Mouse (Mus musculus) colon, adult 2 months (tissue): ENCODE data around the gene Kctd20. TPM values are rescaled to one million over a fixed set of nuclear protein-coding genes. Genes with fewer than 3 reads are reported as not detected.

ENCODE experiments used
- polyA plus RNA-seq: library from polyadenylated mRNA; depleted of rRNA; stranded (reverse); fragments of >200 nt; gene quantifications from 2 replicates; pipeline ENCODE4 v1.2.3, GENCODE M21; 2012; rRNA removed

Gene Kctd20
- 36.3 and 37.8 TPM in 2 replicates for polyA plus RNA-seq

DNA sequence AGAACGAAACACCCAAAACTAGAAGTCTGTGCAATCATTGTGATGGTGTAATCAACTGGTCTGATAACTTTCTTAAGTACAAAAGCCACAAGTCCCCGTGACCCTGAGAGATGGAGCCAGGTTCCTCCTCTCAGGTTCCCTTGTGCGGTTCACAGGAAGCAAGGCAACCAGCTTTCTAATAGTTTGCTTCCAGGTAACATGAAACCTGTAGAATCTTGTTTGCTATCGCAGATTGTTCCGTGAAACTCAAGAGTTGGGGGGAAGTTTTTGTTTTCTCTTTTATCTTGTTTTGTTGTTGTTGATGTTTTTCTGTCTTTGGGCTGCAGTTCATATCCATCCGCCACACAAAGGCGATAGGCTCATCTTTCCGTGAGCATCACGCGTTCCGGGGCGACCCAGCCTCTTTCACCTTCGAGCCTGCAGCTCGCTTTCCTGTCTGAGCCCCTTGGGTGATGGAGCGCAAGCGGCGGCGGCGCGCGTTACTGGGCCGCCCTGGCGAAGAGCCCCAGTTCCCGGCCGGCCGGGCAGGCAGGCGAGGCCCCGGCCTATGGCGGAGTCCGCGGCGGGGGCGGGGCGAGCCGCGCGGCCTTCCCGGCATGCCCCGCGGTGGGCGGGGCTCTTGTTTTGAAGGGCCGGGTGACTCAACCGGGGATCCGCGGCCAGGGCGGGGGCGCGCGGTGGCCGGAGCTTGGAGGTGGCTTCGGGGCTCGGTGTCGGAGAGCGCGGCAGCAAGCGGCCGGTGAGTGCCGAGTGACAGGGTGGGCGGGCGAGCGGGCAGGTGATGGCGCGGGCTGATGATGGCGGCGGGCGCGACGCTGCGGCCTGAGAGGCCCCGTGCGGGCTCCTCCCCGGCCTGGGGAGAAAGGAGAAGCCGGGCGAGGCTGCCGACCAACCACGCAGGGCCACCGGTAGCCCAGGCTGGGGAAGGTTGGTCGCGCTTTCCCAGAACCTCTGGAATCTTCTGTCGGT, at the start of gene Kctd20:
Gene Kctd20 (plus strand): TSS at position 120 of the 969 bp plus-strand sequence.

DNA sequence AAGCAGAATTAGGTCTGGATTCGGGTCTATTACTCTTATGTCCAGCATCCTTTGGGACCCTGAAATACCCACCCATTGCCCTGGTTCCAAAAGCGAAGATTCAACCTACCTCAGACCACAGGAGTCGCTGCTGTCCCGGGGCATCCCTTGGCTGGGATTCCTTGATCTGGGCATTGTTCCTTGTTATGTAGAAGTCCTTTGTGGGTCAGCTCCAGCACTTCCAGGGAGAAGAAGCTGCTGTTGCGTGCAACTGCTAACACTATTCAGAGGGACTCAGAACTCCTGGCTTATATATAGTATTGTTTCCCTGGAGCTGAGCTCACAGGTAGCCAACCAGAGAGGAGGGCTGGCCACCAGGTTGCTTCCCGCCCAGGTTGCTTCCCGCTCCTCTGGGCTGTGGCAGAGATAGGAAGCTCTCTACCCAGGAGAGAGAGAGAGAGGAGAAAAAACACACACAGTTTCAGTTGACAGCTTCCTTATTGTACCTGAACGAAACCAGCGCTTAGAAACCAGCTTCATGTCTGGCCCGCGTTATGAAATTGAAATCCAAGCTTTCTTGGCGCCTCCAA, 36.6 kb upstream of the Kctd20 start, which contains the start of gene 4930539E08Rik:
Gene 4930539E08Rik (minus strand): TSS at position 265 of the 569 bp plus-strand sequence.

DNA sequence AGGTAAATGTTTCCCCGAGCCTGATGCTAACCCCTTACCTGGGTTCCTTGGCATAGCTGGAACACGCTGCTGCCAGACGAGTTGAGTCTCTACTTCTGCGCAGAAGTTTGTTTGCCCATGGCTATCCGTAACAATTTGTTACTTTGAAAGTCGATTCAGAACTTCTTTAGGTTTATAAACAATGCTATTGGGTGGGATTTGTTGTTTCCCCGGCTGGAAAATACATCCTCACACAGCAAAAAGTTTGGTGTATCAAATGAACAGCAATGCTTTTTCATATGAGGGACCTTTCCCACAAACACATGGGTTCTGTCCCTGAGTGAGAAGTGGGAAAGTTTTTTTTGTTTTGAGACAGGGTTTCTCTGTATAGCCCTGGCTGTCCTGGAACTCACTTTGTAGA, 8.0 kb upstream of the Kctd20 start, which contains the start of gene Pxt1:
Gene Pxt1 (minus strand): TSS at position 101 of the 400 bp plus-strand sequence.

DNA sequence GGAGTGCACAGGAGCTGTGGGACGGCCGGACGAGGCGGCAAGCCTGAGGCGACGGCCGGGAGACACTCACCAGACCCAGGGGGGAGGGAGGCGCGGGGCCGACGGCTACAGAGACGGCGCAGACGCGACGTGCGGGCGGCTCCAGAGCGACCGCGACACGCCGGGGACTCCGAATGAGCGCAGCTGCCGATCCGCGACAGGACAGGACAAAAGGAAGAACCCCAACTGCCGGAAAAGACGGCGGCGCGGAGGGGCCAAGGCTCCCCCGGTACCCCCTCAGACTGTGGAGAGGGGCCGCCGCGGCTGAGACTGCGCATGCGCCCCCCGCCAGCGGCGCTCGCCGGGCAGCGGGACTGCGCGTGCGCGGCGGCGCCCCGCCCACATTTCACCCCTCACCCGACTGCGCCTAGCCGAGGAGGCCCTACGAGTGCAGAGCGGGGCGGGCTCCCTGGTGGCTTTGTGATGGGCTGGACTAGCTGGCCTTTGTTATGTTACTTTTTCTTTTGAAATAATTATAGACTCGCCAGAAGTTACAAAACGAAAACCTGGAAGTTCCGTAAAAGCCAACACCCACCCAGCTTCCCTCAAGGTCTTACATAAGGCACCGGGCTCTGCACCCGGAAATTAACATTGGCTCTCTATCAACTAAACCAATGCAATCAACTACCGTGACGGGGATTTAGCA, 56.0 kb downstream of the Kctd20 start, which contains the start of gene Stk38:
Gene Stk38 (minus strand): TSS at position 355 of the 685 bp plus-strand sequence.

Other genes with a start within 250 kb of the Kctd20 start
- gene AC170998.1, start 225.9 kb upstream of the Kctd20 start, polyA plus RNA-seq = 0.66 TPM in 1 of 2 replicates, not detected in the other
- gene Mapk13, start 182.7 kb upstream of the Kctd20 start, polyA plus RNA-seq = 225 and 282 TPM in 2 replicates
- gene Brpf3, start 150.9 kb upstream of the Kctd20 start, polyA plus RNA-seq = 98.6 and 106 TPM in 2 replicates
- gene Pnpla1, start 93.5 kb upstream of the Kctd20 start, polyA plus RNA-seq = 1.2 and 2.4 TPM in 2 replicates
- gene 4930539E08Rik, start 36.6 kb upstream of the Kctd20 start, polyA plus RNA-seq = 52.7 and 52.9 TPM in 2 replicates
- 0.22 TPM in 1 of 2 replicates, not detected in the other for gene Pxt1, start 8.1 kb upstream of the Kctd20 start, polyA plus RNA-seq
- gene Stk38, start 56.0 kb downstream of the Kctd20 start, polyA plus RNA-seq = 95.9 and 122 TPM in 2 replicates
- 116 and 149 TPM in 2 replicates for gene Srsf3, start 80.7 kb downstream of the Kctd20 start, polyA plus RNA-seq
- 192 and 201 TPM in 2 replicates for gene Cdkn1a, start 139.0 kb downstream of the Kctd20 start, polyA plus RNA-seq
- gene Rab44, start 162.2 kb downstream of the Kctd20 start, polyA plus RNA-seq = 0.31 and 0.57 TPM in 2 replicates